Comparison of ENCODE assay signal across 34 mouse cellular contexts in the genomic region with DNA sequence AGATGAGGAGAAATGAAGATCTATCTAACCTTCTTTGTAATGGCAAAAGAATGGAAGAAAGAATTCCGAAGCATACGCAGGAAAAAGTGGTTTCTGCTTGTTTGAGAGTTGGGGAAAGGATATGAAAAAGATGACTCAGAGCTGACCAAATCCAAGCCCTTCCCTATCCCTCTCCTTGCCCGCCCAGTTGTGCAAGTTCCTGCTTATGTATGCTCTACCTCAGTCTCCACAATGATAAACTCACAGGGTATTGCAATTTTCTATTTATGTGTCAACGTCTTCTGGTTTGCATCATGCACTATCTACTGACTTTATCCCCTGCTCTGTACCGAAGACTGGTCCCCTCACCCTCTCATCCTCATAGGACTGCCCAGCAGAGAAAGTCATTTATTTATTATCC.
A peak's percentile ranks its signal among the peaks of the same experiment; 100 is the strongest.
DNase-seq lines count a peak whose midpoint lies in the region; ATAC-seq lines count a peak whose summit lies in the region.
"Had no signal": no experiment of that assay in that cellular context is flagged by ENCODE, and none has a peak within 500 bp of the region (broad histone marks: within the 10 kb centered on the region; RNA-seq: fewer than 3 reads in every experiment).

No protein-coding gene starts in this region.

- DNase-seq in heart, postnatal 4 days: no peak
- peak; percentile 27 for DNase-seq in 3134 (ENCODE audit: extremely low read depth, insufficient read length, low spot score)
- peak; percentile 62 for DNase-seq in NIH3T3 (ENCODE audit: low read depth)
- DNase-seq in limb, embryonic 10.5 days (ENCODE audit: low spot score): no peak
- no peak for DNase-seq in liver
- no peak for DNase-seq in retina, postnatal 1 day
- no peak for DNase-seq in embryo, embryonic 10 days (ENCODE audit: low spot score)
- DNase-seq: adrenal gland, adult 8-10 months; B cell, adult 2 months; cerebellum, adult 8-10 months; cerebellum, postnatal 25 days; embryo, embryonic 11 days; gastrocnemius, postnatal 25 days; heart, adult 11 months; heart, postnatal 10 days; kidney, adult 9 months; kidney, postnatal 36 days; left cerebral cortex, postnatal 4 days; lung, embryonic 14.5 days; right cerebral cortex, postnatal 4 days; thymus, postnatal 25 days had no signal

- H3K4me2 ChIP-seq in heart, embryonic 13.5 days: no peak overlapping the region
- H3K4me2 ChIP-seq: embryonic facial prominence, embryonic 12.5 days; forebrain, embryonic 12.5 days; heart, embryonic 11.5 days; hindbrain, embryonic 15.5 days; limb, embryonic 15.5 days; liver, embryonic 15.5 days; lung, embryonic 14.5 days; midbrain, embryonic 15.5 days had no signal

- no peaks in the 10 kb centered on the region for H3K9me3 ChIP-seq in heart, embryonic 13.5 days
- no peaks in the 10 kb centered on the region for H3K9me3 ChIP-seq in limb, embryonic 10.5 days (replicated peaks)
- H3K9me3 ChIP-seq: embryonic facial prominence, embryonic 12.5 days; forebrain, embryonic 12.5 days; hindbrain, embryonic 10.5 days; hindbrain, embryonic 15.5 days; limb, embryonic 15.5 days; liver, embryonic 15.5 days; midbrain, embryonic 10.5 days; midbrain, embryonic 15.5 days had no signal

- H3K36me3 ChIP-seq in heart, embryonic 13.5 days: no peaks in the 10 kb centered on the region
- no peaks in the 10 kb centered on the region for H3K36me3 ChIP-seq in limb, embryonic 10.5 days
- H3K36me3 ChIP-seq: embryonic facial prominence, embryonic 12.5 days; forebrain, embryonic 12.5 days; hindbrain, embryonic 10.5 days; hindbrain, embryonic 15.5 days; limb, embryonic 15.5 days; liver, embryonic 15.5 days; midbrain, embryonic 10.5 days; midbrain, embryonic 15.5 days had no signal

- WGBS in heart, embryonic 13.5 days: 49% methylated on average over 5 of the region's 5 CpGs
- WGBS in limb, embryonic 10.5 days: 79% methylated on average over 5 of the region's 5 CpGs

- H3K27me3 ChIP-seq in heart, embryonic 13.5 days (replicated peaks): peaks cover 11% of the 10 kb centered on the region
- peaks cover 6% of the 10 kb centered on the region; the same call in 1 of the 2 replicates for H3K27me3 ChIP-seq in limb, embryonic 10.5 days (ENCODE audit: low read depth, poor library complexity, severe bottlenecking)
- H3K27me3 ChIP-seq: CH12.LX; embryonic facial prominence, embryonic 12.5 days; forebrain, embryonic 12.5 days; hindbrain, embryonic 15.5 days; limb, embryonic 15.5 days; liver, embryonic 15.5 days; midbrain, embryonic 15.5 days had no signal

- 0 out of 2 replicates have a peak overlapping the region, but pooled peaks have one; percentile 30 for H3K27ac ChIP-seq in heart, embryonic 13.5 days (replicated peaks)
- H3K27ac ChIP-seq in limb, embryonic 10.5 days: peak overlapping the region; percentile 44; the same call in 1 of the 2 replicates
- H3K27ac ChIP-seq: hindbrain, embryonic 10.5 days; hindbrain, embryonic 15.5 days; limb, embryonic 15.5 days; liver, embryonic 15.5 days; midbrain, embryonic 10.5 days; midbrain, embryonic 15.5 days had no signal

- H3K9ac ChIP-seq in heart, embryonic 13.5 days: no peak overlapping the region
- H3K9ac ChIP-seq: embryonic facial prominence, embryonic 12.5 days; forebrain, embryonic 12.5 days; hindbrain, embryonic 15.5 days; limb, embryonic 15.5 days; liver, embryonic 15.5 days; lung, embryonic 14.5 days; midbrain, embryonic 15.5 days had no signal

- no peak for ATAC-seq in heart, embryonic 13.5 days (ENCODE audit: extremely low read depth, insufficient number of reproducible peaks, low FRiP score, low TSS enrichment)
- ATAC-seq: inflammation-experienced regulatory T-cells, adult 6 months; midbrain, embryonic 15.5 days had no signal

- H3K4me1 ChIP-seq in heart, embryonic 13.5 days: peaks cover 33% of the 10 kb centered on the region
- H3K4me1 ChIP-seq in limb, embryonic 10.5 days: peaks cover 40% of the 10 kb centered on the region
- H3K4me1 ChIP-seq: liver, embryonic 15.5 days had no signal

- no peak overlapping the region for H3K4me3 ChIP-seq in heart, embryonic 13.5 days
- no peak overlapping the region for H3K4me3 ChIP-seq in limb, embryonic 10.5 days
- H3K4me3 ChIP-seq: embryonic facial prominence, embryonic 12.5 days; erythroblast, embryonic 14.5 days; forebrain, embryonic 12.5 days; hindbrain, embryonic 10.5 days; hindbrain, embryonic 15.5 days; limb, embryonic 15.5 days; liver, embryonic 15.5 days; midbrain, embryonic 10.5 days; midbrain, embryonic 15.5 days had no signal

Comparison
In these comparisons a context has a peak if more than half of its experiments do, and no peak if none do; other contexts are left out.
1. DNase-seq: peak in 3134 (single experiment) and NIH3T3 (single experiment); none in heart, postnatal 4 days (single experiment), limb, embryonic 10.5 days (single experiment), liver (single experiment), retina, postnatal 1 day (single experiment) and embryo, embryonic 10 days (single experiment).